Mouse (Mus musculus): ENCODE measurements around the gene Olfr44.

DNA sequence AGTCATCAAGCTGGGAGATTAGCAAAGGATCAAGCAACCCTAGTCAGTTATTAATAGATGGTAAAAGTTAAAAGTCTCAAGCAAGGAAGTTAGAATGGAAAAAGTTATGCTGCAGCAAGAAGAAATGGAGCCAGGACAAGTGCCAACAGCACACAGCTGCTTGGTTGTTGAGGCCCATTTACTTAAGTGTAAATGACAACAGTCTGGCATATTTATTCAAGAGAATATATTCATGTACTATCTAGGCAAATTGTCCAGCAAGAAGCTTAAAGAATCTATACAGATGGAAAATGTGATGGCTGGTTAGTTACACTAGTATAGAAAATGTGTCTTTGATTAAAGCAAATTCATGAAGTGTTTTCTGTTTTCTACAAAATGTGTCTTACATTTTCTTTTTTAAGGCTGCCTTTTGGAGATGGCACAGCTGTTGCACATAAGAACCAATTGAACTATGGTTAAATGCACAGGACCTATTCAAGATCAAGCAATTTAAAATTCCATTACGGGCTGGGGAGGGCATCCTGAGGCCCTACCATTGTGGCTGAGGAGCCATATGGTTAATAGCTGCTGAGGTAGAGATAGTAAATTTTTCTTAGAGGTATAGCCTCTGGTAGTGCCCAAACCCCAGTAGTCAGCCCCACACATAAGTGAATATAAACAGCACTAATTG, 30.0 kb upstream of the Olfr44 start:
- TF ChIP-seq CTCF (IDR thresholded peaks at IDR 0.05; ENCODE audit: low read depth) (no peak), EP300 (IDR thresholded peaks at IDR 0.05; ENCODE audit: low read depth) (no peak)
